Mouse (Mus musculus): ENCODE measurements around the gene Gm9844. TPM values are rescaled to one million over a fixed set of nuclear protein-coding genes. Genes with fewer than 3 reads are reported as not detected.

Gene Gm9844
- total and polyA plus RNA-seq, 3 experiments: 0.54 to 0.95 TPM; not detected in 1

- TF ChIP-seq CHD1 (IDR thresholded peaks at IDR 0.05; ENCODE audit: low read depth, low read length) (no peak), MXI1 (IDR thresholded peaks at IDR 0.05; ENCODE audit: low read depth, low read length) (0 out of 2 replicates have a peak, but pooled peaks have one; percentile 42), ZNF384 (IDR thresholded peaks at IDR 0.05; ENCODE audit: low read depth, low read length) (no peak), RAD21 (IDR thresholded peaks at IDR 0.05; ENCODE audit: low read depth, low read length) (no peak)
Observed at GRCm38 (mm10) chr7:24853695-24854094, 8.3 kb upstream of the Gm9844 start (continued).

GRCm38 (mm10) chr7:24856460-24857120 lies 5.4 kb upstream of the Gm9844 start:
- DNase-seq (ENCODE audit: low read depth, low spot score): peak; percentile 56
- peaks cover 2 to 15% of the 10 kb centered on the region in 2 experiments; a peak in 3 of 4 replicates for H3K4me1 ChIP-seq (ENCODE audit: control insufficient read depth in 1 of 2, insufficient read depth in 2 of 2, low read length in 2 of 2)
- no peak for TF ChIP-seq USF2 (IDR thresholded peaks at IDR 0.05; ENCODE audit: borderline replicate concordance in 1 of 2, insufficient read depth in 1 of 2, low read depth in 1 of 2, low read length in 2 of 2)
- TF ChIP-seq UBTF (IDR thresholded peaks at IDR 0.05; ENCODE audit: borderline replicate concordance, insufficient read depth, low read depth, low read length): no peak
- TF ChIP-seq SIN3A (IDR thresholded peaks at IDR 0.05; ENCODE audit: low read length): no peak
- TF ChIP-seq ZMIZ1 (IDR thresholded peaks at IDR 0.05; ENCODE audit: low read depth, low read length): no peak
- no peak for TF ChIP-seq SMC3 (IDR thresholded peaks at IDR 0.05; ENCODE audit: low read depth, low read length)
- peaks cover 0 to 4% of the 10 kb centered on the region in 2 experiments; a peak in 3 of 4 replicates for H3K27me3 ChIP-seq (ENCODE audit: control insufficient read depth in 1 of 2, insufficient read depth in 2 of 2, low read length in 2 of 2)
- H3K4me3 ChIP-seq (ENCODE audit: control insufficient read depth in 1 of 2, insufficient read depth in 1 of 2, low read depth in 2 of 2, low read length in 2 of 2): no peak overlapping the region
- H3K27ac ChIP-seq (ENCODE audit: control insufficient read depth, low read depth, low read length): no peak overlapping the region
- H3K79me2 ChIP-seq (ENCODE audit: control insufficient read depth, insufficient read depth, low read length, poor library complexity): no peaks in the 10 kb centered on the region; the same call in 1 of the 2 replicates
- no peak overlapping the region for H3K9ac ChIP-seq (ENCODE audit: control insufficient read depth, low read depth, low read length, poor library complexity, severe bottlenecking)
- H3K9me3 ChIP-seq (replicated peaks; ENCODE audit: insufficient read depth, low read length): no peaks in the 10 kb centered on the region
- H3K36me3 ChIP-seq (ENCODE audit: control insufficient read depth in 1 of 2, insufficient read depth in 2 of 2, low read length in 2 of 2): peaks cover 0 to 9% of the 10 kb centered on the region in 2 experiments; a peak in 2 of 4 replicates

DNA sequence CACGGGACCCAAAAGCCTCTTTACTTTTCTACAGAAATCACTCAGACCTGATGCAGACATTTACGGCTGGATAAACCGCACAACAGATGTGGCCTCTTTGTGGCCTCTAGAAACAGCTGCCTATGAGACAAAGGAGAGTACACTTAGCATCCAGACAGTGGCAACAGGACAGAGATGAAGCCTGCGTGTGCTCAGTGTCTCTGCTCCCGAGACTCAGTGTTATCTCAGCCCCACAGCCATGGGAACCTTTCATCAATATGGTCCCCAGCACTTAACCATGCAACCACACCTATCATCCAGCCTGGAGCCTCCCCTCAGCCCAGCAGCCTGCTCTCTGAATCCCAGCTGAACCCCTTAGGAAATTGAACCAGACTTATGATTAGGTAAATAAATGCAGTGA lies 2.8 kb upstream of the Gm9844 start:
- no peak overlapping the region for H3K4me3 ChIP-seq (ENCODE audit: control insufficient read depth in 1 of 2, insufficient read depth in 1 of 2, low read depth in 2 of 2, low read length in 2 of 2)
- no peaks in the 10 kb centered on the region for H3K9me3 ChIP-seq (replicated peaks; ENCODE audit: insufficient read depth, low read length)
- H3K27ac ChIP-seq (ENCODE audit: control insufficient read depth, low read depth, low read length): no peak overlapping the region
- H3K27me3 ChIP-seq (ENCODE audit: control insufficient read depth in 1 of 2, insufficient read depth in 2 of 2, low read length in 2 of 2): peaks cover 0 to 4% of the 10 kb centered on the region in 2 experiments; a peak in 3 of 4 replicates
- TF ChIP-seq TAL1 (IDR thresholded peaks at IDR 0.05; ENCODE audit: low read length) (0 out of 2 replicates have a peak, but pooled peaks have one; percentile 22), ZKSCAN1 (IDR thresholded peaks at IDR 0.05; ENCODE audit: low read depth, low read length) (no peak)
- DNase-seq (ENCODE audit: low read depth, low spot score): no peak
- no peak overlapping the region for H3K9ac ChIP-seq (ENCODE audit: control insufficient read depth, low read depth, low read length, poor library complexity, severe bottlenecking)
- peaks cover 0 to 4% of the 10 kb centered on the region in 2 experiments; a peak in 2 of 4 replicates for H3K4me1 ChIP-seq (ENCODE audit: control insufficient read depth in 1 of 2, insufficient read depth in 2 of 2, low read length in 2 of 2)
- no peaks in the 10 kb centered on the region for H3K79me2 ChIP-seq (ENCODE audit: control insufficient read depth, insufficient read depth, low read length, poor library complexity)
- peaks cover 0 to under 1% of the 10 kb centered on the region in 2 experiments; a peak in 2 of 4 replicates for H3K36me3 ChIP-seq (ENCODE audit: control insufficient read depth in 1 of 2, insufficient read depth in 2 of 2, low read length in 2 of 2)
